Mouse (Mus musculus): ENCODE measurements around the gene Grin2b. TPM values are rescaled to one million over a fixed set of nuclear protein-coding genes. Genes with fewer than 3 reads are reported as not detected.

Gene Grin2b
- polyA plus RNA-seq, 1 experiment = not detected

DNA sequence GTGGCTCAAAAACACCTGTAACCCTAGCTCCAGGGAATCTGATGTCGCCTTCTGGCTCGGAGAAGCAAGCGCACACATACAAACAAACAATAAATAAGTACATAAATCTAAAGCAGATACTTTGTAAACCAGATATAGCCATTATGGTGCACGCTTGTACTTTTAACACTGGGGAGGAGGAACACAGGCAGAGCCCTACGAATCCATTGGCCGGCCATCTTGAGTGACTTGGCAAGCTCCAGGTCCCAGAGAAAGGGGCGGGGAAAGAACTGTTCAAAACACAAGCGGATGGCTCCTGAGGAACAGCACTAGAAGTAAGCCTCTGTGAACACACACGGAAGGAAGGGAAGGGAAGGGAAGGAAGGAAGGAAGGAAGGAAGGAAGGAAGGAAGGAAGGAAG lies 4.8 kb upstream of the Grin2b start:
- TF ChIP-seq POLR2A (IDR thresholded peaks at IDR 0.05; ENCODE audit: insufficient read length, low read depth) (no peak), USF1 (IDR thresholded peaks at IDR 0.05; ENCODE audit: low read depth) (no peak), TCF12 (IDR thresholded peaks at IDR 0.05; ENCODE audit: insufficient read depth, poor library complexity, severe bottlenecking) (no peak), CEBPB (IDR thresholded peaks at IDR 0.05; ENCODE audit: insufficient read depth, poor library complexity, severe bottlenecking) (no peak), TCF3 (IDR thresholded peaks at IDR 0.05; ENCODE audit: insufficient read length, low read depth) (no peak)
- Histone ChIP-seq H3ac (ENCODE audit: control insufficient read depth, insufficient read length) (no peak overlapping the region), H3K79me2 (ENCODE audit: control insufficient read depth, insufficient read depth) (no peaks in the 10 kb centered on the region), H3K36me3 (ENCODE audit: control insufficient read depth, insufficient read depth) (no peaks in the 10 kb centered on the region), H3K27me3 (ENCODE audit: control insufficient read depth, insufficient read depth, insufficient read length) (no peaks in the 10 kb centered on the region), H3K4me2 (ENCODE audit: low read depth) (no peak overlapping the region), H3K4me3 (no peak overlapping the region)

- Histone ChIP-seq H3K36me3 (ENCODE audit: control insufficient read depth, insufficient read depth) (no peaks in the 10 kb centered on the region), H3K4me3 (no peak overlapping the region), H3K79me2 (ENCODE audit: control insufficient read depth, insufficient read depth) (no peaks in the 10 kb centered on the region), H3ac (ENCODE audit: control insufficient read depth, insufficient read length) (no peak overlapping the region), H3K27me3 (ENCODE audit: control insufficient read depth, insufficient read depth, insufficient read length) (no peaks in the 10 kb centered on the region), H3K4me2 (ENCODE audit: low read depth) (no peak overlapping the region)
- TF ChIP-seq MAX (IDR thresholded peaks at IDR 0.05; ENCODE audit: low read depth) (no peak), TCF12 (IDR thresholded peaks at IDR 0.05; ENCODE audit: insufficient read depth, poor library complexity, severe bottlenecking) (no peak), CEBPB (IDR thresholded peaks at IDR 0.05; ENCODE audit: insufficient read depth, poor library complexity, severe bottlenecking) (no peak), POLR2AphosphoS2 (IDR thresholded peaks at IDR 0.05; ENCODE audit: insufficient read length, low read depth) (no peak), MYOG (IDR thresholded peaks at IDR 0.05; ENCODE audit: control insufficient read depth in 1 of 3, insufficient read depth in 1 of 3, insufficient read length in 2 of 3, low read depth in 2 of 3) (no peak), USF1 (IDR thresholded peaks at IDR 0.05; ENCODE audit: low read depth) (no peak), TCF3 (IDR thresholded peaks at IDR 0.05; ENCODE audit: insufficient read length, low read depth) (no peak), POLR2A (IDR thresholded peaks at IDR 0.05; ENCODE audit: insufficient read length, low read depth) (no peak), REST (IDR thresholded peaks at IDR 0.05; ENCODE audit: insufficient read depth, insufficient read length) (no peak), E2F4 (IDR thresholded peaks at IDR 0.05; ENCODE audit: insufficient read depth) (no peak), SRF (IDR thresholded peaks at IDR 0.05; ENCODE audit: control insufficient read depth, insufficient read length, low read depth) (no peak), MYOD1 (IDR thresholded peaks at IDR 0.05; ENCODE audit: control insufficient read depth in 1 of 3, insufficient read length in 2 of 3, low read depth in 2 of 3) (no peak)
These were observed 515 bp downstream of the Grin2b start for GRCm38 (mm10) chr6:136172801-136173190.

DNA sequence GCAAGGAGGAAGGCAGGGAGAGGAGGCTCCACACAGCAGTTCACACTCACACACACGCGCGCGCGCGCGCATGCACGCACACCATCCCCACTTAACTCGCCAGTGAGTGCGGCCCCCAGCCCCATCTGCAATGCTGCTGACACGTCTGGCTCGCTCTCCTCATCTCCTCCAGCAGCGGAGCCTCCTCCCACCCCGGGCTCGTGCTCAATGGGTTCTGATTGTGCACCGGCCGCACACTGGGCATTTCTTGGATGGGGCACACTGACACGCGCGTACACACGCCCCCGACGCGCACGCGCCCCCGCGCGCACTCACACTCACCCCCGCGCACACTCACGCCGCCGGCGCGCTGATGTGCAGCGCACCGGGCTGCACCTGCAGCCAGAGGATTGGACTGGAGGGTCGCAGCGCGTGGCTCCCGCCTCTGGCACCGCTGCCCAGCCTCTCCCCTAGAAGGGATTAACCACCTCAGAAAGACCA lies 1.1 kb downstream of the Grin2b start:
- Histone ChIP-seq H3K4me2 (ENCODE audit: low read depth) (no peak overlapping the region), H3ac (ENCODE audit: control insufficient read depth, insufficient read length) (no peak overlapping the region), H3K4me3 (no peak overlapping the region), H3K27me3 (ENCODE audit: control insufficient read depth, insufficient read depth, insufficient read length) (no peaks in the 10 kb centered on the region), H3K36me3 (ENCODE audit: control insufficient read depth, insufficient read depth) (no peaks in the 10 kb centered on the region), H3K79me2 (ENCODE audit: control insufficient read depth, insufficient read depth) (no peaks in the 10 kb centered on the region)
- no peak for TF ChIP-seq MYOD1 (IDR thresholded peaks at IDR 0.05; ENCODE audit: control insufficient read depth in 1 of 3, insufficient read length in 2 of 3, low read depth in 2 of 3)
- no peak for TF ChIP-seq E2F4 (IDR thresholded peaks at IDR 0.05; ENCODE audit: insufficient read depth)
- no peak for TF ChIP-seq MAX (IDR thresholded peaks at IDR 0.05; ENCODE audit: low read depth)
- no peak for TF ChIP-seq MYOG (IDR thresholded peaks at IDR 0.05; ENCODE audit: control insufficient read depth in 1 of 3, insufficient read depth in 1 of 3, insufficient read length in 2 of 3, low read depth in 2 of 3)
- TF ChIP-seq USF1 (IDR thresholded peaks at IDR 0.05; ENCODE audit: low read depth) = no peak
- TF ChIP-seq POLR2A (IDR thresholded peaks at IDR 0.05; ENCODE audit: insufficient read length, low read depth) = no peak

- Histone ChIP-seq H3K36me3 (ENCODE audit: control insufficient read depth, insufficient read depth) (no peaks in the 10 kb centered on the region), H3ac (ENCODE audit: control insufficient read depth, insufficient read length) (no peak overlapping the region), H3K4me2 (ENCODE audit: low read depth) (no peak overlapping the region), H3K27me3 (ENCODE audit: control insufficient read depth, insufficient read depth, insufficient read length) (no peaks in the 10 kb centered on the region), H3K79me2 (ENCODE audit: control insufficient read depth, insufficient read depth) (no peaks in the 10 kb centered on the region), H3K4me3 (no peak overlapping the region)
- TF ChIP-seq E2F4 (IDR thresholded peaks at IDR 0.05; ENCODE audit: insufficient read depth) (no peak), TCF12 (IDR thresholded peaks at IDR 0.05; ENCODE audit: insufficient read depth, poor library complexity, severe bottlenecking) (no peak), MYOG (IDR thresholded peaks at IDR 0.05; ENCODE audit: control insufficient read depth in 1 of 3, insufficient read depth in 1 of 3, insufficient read length in 2 of 3, low read depth in 2 of 3) (no peak)
These were observed 2.0 kb downstream of the Grin2b start for GRCm38 (mm10) chr6:136171343-136171742.

DNA sequence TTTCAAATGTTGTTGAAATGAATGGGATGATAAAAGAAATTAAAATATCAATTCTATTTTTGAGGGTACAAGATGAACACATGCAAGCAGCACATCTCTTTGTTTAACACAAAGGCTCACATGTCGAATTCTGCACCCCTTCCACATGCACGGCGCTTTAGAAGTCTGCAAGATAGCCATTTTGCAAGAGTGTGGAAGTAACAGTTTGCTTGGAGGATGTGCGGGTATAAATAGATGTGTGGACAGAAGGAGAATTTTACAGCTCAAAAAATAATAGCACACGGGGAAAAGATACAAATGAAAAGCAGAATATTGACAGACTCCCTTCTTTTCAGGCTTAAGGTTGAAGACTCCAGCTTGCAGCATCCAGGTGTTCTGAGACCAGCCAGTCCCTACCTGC lies 2.9 kb downstream of the Grin2b start:
- Histone ChIP-seq H3K79me2 (ENCODE audit: control insufficient read depth, insufficient read depth) (no peaks in the 10 kb centered on the region), H3K27me3 (ENCODE audit: control insufficient read depth, insufficient read depth, insufficient read length) (no peaks in the 10 kb centered on the region), H3K4me2 (ENCODE audit: low read depth) (no peak overlapping the region), H3K36me3 (ENCODE audit: control insufficient read depth, insufficient read depth) (no peaks in the 10 kb centered on the region), H3ac (ENCODE audit: control insufficient read depth, insufficient read length) (no peak overlapping the region), H3K4me3 (no peak overlapping the region)
- TF ChIP-seq CEBPB (IDR thresholded peaks at IDR 0.05; ENCODE audit: insufficient read depth, poor library complexity, severe bottlenecking) (no peak), POLR2A (IDR thresholded peaks at IDR 0.05; ENCODE audit: insufficient read length, low read depth) (no peak), MYOD1 (IDR thresholded peaks at IDR 0.05; ENCODE audit: control insufficient read depth in 1 of 3, insufficient read length in 2 of 3, low read depth in 2 of 3) (no peak), SRF (IDR thresholded peaks at IDR 0.05; ENCODE audit: control insufficient read depth, insufficient read length, low read depth) (no peak), POLR2AphosphoS2 (IDR thresholded peaks at IDR 0.05; ENCODE audit: insufficient read length, low read depth) (no peak), TCF12 (IDR thresholded peaks at IDR 0.05; ENCODE audit: insufficient read depth, poor library complexity, severe bottlenecking) (no peak), USF1 (IDR thresholded peaks at IDR 0.05; ENCODE audit: low read depth) (no peak), MAX (IDR thresholded peaks at IDR 0.05; ENCODE audit: low read depth) (no peak), REST (IDR thresholded peaks at IDR 0.05; ENCODE audit: insufficient read depth, insufficient read length) (no peak), MYOG (IDR thresholded peaks at IDR 0.05; ENCODE audit: control insufficient read depth in 1 of 3, insufficient read depth in 1 of 3, insufficient read length in 2 of 3, low read depth in 2 of 3) (no peak), E2F4 (IDR thresholded peaks at IDR 0.05; ENCODE audit: insufficient read depth) (no peak), TCF3 (IDR thresholded peaks at IDR 0.05; ENCODE audit: insufficient read length, low read depth) (no peak)
